Mouse (Mus musculus): Measurements from ENCODE around the gene Ptma.
"Not testable (repeated sequence)": the region's sequence is repeated elsewhere in the genome, so short reads cannot be mapped to it uniquely, and the experiment has no call there.

The Ptma gene

GRCm38 (mm10) chr1:86520361-86520760, 6.2 kb upstream of the Ptma start:
- DNase-seq: no peak

DNA sequence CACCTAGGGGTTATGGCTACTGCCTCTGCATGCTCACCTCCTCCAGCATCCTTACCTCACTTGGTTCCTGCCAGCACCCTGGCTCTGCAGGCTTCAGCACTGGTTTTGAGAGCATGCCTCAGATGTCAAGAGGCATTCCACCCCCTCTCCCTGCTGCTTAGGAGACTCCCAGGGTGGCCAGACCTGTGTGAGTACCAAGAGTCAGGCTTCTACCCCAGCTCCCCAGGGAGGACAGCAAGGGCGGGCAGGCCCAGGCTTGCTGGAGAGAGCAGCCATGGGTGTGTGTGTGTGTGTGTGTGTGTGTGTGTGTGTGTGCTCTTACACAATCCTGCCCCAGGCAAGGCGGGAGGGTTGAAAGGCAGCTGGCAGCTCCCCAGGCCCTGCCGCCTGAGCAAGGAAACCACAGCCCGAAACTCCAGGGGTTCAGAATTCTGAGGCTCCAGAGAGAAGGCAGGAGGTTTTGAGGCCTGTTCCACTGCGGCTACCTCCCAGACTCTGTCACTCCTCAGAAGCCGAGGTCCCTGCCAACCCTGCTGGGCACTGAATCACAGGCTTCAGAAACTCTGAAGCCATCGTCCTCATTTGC, 4.1 kb upstream of the Ptma start:
- DNase-seq: no peak

DNA sequence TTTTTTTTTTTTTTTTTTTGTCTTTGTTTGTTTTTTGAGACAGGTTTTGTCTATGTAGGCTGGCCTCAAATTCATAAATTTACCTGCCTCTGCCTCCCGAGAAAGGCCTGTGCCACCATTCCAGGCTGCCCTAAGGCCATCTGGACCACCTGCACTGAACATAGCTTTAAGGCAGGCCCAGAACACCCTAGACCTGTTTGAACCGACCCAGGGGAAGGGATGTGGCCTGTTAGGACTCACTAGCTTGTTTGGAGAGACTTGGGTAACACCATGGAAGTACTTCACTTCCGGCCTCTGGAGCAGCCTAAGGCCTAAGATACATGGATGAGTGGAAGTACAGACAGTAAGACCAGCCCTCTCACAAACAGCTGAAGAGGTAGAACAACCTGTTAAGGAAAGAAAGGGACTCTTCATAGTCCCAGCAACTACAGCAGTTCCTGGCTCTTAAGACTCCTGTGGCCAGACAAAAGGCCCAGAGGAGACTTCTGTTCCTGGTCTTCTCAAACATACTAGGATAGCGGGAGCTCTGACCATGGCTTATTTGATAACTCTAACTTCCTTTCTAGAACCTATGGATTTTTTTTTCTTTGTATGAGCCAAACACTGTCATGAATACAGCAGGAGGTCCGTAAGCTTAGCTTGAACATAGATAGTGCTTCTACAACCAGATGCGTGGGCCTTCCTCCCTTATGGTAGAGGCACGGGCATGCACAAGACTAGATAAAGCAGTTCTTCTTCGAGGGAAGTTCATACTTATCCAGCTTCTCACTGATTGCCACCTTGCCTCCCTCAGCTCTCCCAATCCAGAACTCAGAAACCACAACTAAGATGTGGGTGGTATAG, 2.5 kb upstream of the Ptma start:
- no peak for DNase-seq

DNA sequence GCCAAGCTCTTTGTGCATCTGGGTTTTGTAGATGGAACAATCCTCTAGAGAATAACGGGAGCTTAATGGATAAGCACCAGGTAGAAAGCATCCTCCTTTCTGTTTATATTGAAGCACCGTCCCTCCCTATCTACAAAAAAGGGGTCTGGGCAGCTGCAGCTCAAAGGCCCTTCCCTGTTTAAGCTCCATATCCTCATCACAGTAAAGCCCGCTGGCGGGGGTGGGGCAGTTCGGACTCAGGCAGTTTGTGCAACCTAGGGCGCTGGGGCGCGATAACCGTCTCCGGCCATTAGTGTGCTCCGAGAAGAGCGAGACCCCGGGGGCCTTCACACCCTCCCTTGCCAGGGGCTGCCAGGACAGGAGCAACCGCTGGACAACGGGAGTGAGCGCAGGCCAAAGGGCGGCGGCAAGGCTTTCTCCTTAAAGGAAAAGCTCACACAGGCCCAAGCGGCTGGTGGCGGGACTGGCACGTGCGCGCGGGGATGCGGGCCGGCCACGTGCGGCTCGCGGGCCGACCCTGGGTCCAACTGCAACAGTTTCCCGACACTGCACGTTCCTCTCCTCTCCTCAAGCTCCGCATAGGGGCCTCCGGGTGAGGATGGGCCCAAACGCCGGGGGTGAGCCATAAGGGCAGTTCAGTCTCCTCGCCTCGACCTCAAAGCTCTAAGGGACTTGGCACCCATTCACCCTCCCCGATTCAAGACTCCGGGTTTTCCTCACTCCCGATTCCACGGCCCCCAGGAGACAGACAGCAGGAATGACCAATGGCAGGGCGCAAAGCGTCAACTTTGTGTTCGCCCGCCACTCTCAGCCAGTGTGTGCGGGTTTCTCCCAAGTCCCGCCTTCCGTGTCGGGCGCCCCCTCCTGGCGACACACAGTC, 1.7 kb upstream of the Ptma start:
- peak; percentile 98 to 99 for DNase-seq

DNA sequence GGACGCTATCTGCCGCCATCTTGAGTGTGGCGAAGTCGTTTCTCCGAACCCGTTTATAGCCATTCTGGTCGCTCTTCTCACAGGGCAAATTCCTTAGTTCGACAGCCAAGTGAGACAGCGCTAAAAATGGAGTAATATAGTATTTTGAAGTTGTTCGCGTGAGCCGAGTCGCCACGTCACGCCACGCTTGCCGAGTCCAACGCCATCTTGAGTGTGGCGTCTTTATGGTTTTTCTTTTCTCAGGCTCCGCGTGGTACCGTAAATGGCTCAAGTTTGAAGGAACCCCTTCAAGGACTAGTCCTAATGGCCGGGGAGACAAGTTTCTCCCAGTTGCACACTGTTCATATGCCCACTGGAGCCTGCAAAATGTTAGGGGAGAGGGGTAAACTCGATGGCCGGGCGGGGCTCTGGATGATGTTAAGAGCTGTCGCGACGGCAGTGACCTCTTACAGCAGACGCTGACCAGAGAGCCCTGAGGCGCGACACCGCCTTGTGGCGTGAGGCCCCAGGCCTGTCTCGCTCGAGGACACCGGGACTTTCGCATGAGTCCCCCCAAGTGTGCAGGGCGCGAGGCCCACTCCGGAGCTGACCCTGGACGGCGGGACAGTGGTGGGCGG, 919 bp upstream of the Ptma start:
- DNase-seq: peak in 1 of 2 experiments; percentile 78

- peak in 1 of 2 experiments; percentile 59 for DNase-seq
These were observed 468 bp downstream of the Ptma start for GRCm38 (mm10) chr1:86526789-86527598.

- peak; percentile 85 to 97 for DNase-seq
These were observed 1.3 kb downstream of the Ptma start for GRCm38 (mm10) chr1:86527599-86528486.

- peak; percentile 41 to 48 for DNase-seq
These were observed 2.1 kb downstream of the Ptma start for GRCm38 (mm10) chr1:86528571-86529180.

GRCm38 (mm10) chr1:86529590-86529989, 3.1 kb downstream of the Ptma start:
- no peak for DNase-seq

GRCm38 (mm10) chr1:86530871-86531546, 4.5 kb downstream of the Ptma start:
- no peak for DNase-seq

GRCm38 (mm10) chr1:86531547-86532321, 5.2 kb downstream of the Ptma start:
- no peak for DNase-seq

- DNase-seq: peak; percentile 84 to 94
These were observed 6.0 kb downstream of the Ptma start for GRCm38 (mm10) chr1:86532362-86533051.

GRCm38 (mm10) chr1:86533411-86534130, 7.0 kb downstream of the Ptma start:
- no peak for DNase-seq

DNA sequence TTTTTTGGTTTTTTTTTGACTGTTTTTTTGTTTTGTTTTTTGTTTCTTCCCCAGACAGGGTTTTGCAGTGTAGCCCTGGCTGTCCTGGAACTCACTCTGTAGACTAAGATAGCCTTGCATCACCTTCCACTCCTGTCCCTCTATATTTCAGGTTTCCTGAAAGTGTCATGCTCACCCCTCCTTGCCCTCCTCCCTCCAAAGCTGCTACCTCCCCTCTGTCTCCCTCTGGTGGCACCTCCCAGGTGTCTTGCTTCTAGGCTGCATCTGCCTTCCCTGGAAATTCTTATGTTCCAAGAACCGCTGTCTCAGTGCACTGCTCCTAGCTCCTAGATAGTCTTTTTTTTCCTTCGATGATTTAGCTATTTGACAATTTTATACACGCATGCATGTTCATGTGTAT, 11.9 kb downstream of the Ptma start:
- no peak for DNase-seq

- DNase-seq: not testable (repeated sequence)
These were observed 13.1 kb downstream of the Ptma start for GRCm38 (mm10) chr1:86539583-86539982.

GRCm38 (mm10) chr1:86542584-86542983, 16.1 kb downstream of the Ptma start:
- DNase-seq: no peak

DNA sequence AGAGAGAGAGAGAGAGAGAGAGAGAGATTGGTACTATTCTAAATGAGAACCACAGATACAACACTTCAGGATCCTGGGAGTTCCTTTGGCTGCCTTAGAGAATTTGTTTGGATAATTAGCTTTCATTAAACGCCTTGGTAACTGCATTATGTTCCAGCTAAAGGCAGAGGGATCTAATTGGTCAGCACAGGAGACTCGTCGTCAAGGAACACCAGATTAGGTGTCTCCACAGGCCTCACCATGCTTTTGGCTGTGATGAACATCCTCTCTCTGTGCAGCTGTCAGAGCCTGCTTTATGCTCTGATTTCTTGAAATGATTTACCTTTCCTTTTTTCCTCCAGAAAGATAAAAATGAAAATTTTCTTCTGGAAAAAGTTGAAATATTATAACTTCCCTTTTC, 20.3 kb downstream of the Ptma start:
- no peak for DNase-seq

DNA sequence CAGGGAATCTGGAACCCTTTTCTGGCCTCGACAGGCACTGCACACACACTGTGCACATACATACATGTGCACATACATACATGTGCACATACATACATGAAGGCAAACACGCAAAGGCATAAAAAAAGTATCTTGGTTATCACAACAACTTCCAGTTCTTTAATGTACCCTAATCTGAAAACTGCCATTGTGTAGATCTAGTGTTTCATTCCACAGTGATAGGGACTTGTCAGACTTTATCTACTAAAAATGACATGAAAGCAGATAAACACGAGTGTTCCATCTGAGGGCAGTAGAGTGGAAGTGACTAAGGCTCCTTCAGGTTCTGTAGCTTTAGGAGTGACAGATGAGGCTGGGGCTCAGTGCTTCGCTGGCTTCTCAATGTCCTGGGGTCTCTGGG, 24.8 kb downstream of the Ptma start:
- no peak for DNase-seq

Measured in spleen, adult 18-20 months (tissue).